Mouse (Mus musculus) spleen, embryonic (tissue): ENCODE data around the gene Cdkl5.

Experiments
- CTCF ChIA-PET: fragments of 350-600 bp; sonication (Branson Sonifier 250); formaldehyde crosslinking; loops from one replicate; lab custom pipeline; 2022; lab: Charles Lee

Cdkl5 gene

DNA sequence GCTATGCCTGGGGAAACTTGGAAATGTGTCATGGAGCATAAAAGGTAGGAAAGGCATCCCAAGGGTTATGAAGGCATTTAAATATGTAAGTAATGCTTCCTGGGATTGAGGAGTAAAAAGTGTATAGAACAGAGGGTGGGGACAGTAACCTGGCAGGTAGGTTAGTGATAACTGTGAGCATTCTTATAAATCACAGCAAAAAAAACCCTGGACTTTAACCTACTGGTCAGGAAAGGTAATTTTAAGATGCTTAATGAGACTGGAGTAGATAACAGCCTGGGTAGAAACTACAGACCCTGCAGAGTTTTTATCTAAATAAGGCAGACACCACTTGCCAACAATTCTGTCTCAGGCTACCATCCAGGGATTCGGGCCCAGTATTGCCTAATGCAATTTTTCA is 245.9 kb downstream of the Cdkl5 start:
- CTCF ChIA-PET, result no interaction called here

DNA sequence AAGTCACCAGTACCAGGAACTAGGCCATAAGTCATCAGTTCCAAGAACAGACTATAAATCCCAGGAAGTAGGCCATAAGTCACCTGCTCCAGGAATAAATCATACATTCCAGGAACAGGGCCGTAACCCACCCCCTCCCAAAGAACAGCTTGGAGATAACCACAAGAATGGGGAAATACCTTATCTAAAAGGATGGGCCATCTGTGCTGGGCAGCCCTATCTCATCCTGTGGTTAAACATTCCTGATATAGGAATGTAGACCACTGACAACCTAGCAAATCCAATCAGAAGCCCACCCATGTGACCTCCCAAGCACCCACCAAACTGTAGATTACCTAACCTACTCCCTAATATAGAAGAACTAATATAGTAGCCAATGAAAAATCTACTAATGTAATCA is 249.1 kb downstream of the Cdkl5 start:
- CTCF ChIA-PET, result interaction anchor here (0.5 kb wide), 1 partner anchor 9 kb away, joined by 3 read pairs; no protein-coding TSS in a partner anchor

DNA sequence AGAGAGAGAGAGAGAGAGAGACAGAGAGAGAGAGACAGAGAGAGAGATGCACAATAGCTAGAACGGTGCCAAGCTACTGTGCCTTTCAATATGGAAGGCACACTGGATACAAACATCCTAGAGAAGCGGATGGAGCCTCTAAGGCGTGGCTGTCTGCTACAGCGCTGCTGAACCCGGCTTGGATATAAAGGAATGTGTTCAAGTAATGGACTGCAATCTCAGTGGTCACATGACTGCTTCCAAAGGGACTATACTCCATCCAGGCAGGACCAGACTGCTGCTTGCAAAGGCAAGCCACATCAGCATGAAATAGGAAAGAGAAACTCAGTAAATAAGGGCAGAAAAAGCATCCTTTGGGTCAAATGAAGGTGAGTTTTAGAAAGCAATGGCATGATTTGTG is 258.9 kb downstream of the Cdkl5 start, which contains the start of gene Ppef1:
Ppef1 (minus strand) TSS at position 116 of the 400 bp plus-strand sequence.
- CTCF ChIA-PET, result no interaction called here
